In genomic region chr13:29854876-29855275, GRCm38 (mm10) we compare ENCODE assay signal across 8 mouse cellular contexts. TPM values are rescaled to one million over a fixed set of nuclear protein-coding genes. Genes with fewer than 3 reads are reported as not detected.
A peak's percentile ranks its signal among the peaks of the same experiment; 100 is the strongest.
DNase-seq lines count a peak whose midpoint lies in the region; ATAC-seq and TF ChIP-seq lines count a peak whose summit lies in the region.

No protein-coding gene starts in this region.

- TF ChIP-seq CTCF in ES-Bruce4 (IDR thresholded peaks at IDR 0.05; ENCODE audit: low read depth, low read length), result no peak

- H3K4me1 ChIP-seq in heart, embryonic 11.5 days (ENCODE audit: control insufficient read depth, insufficient read depth, low read length), result no peaks in the 10 kb centered on the region
- no peaks in the 10 kb centered on the region for H3K4me1 ChIP-seq in ES-Bruce4 (ENCODE audit: control insufficient read depth, insufficient read depth, low read length)
- H3K4me1 ChIP-seq in hindbrain, embryonic 10.5 days (replicated peaks), result peaks cover 17% of the 10 kb centered on the region
- peaks cover 27% of the 10 kb centered on the region; the same call in 1 of the 2 replicates for H3K4me1 ChIP-seq in megakaryocyte, embryonic 14.5 days

- DNase-seq in heart, adult 9 months (ENCODE audit: low spot score in 2 of 2), result no peak
- DNase-seq in hindbrain, embryonic 10.5 days (ENCODE audit: low spot score), result no peak
- no peak for DNase-seq in retina, postnatal 1 day
- no peak for DNase-seq in thymus, postnatal 0 days (ENCODE audit: low spot score)
- no peak for DNase-seq in cerebellum, postnatal 4 days (ENCODE audit: low spot score in 2 of 2)

- TF ChIP-seq EP300 in ES-Bruce4 (IDR thresholded peaks at IDR 0.05; ENCODE audit: insufficient read depth, low read depth, low read length), result no peak

- peak overlapping the region; percentile 94 for H3K9ac ChIP-seq in heart, embryonic 11.5 days (ENCODE audit: low read depth, low read length)
- H3K9ac ChIP-seq in ES-Bruce4 (ENCODE audit: low read depth, poor library complexity, severe bottlenecking), result peak overlapping the region; percentile 83

- peak overlapping the region; percentile 80 for H3K4me3 ChIP-seq in heart, embryonic 11.5 days (ENCODE audit: low read depth, low read length)
- peak overlapping the region; percentile 91 for H3K4me3 ChIP-seq in ES-Bruce4 (ENCODE audit: low read depth, low read length)
- peak overlapping the region; percentile 77 for H3K4me3 ChIP-seq in hindbrain, embryonic 10.5 days
- H3K4me3 ChIP-seq in megakaryocyte, embryonic 14.5 days (replicated peaks), result peak overlapping the region; percentile 93

- TF ChIP-seq POLR2A in ES-Bruce4 (IDR thresholded peaks at IDR 0.05; ENCODE audit: insufficient read depth, low read length), result no peak

- H3K9me3 ChIP-seq in heart, embryonic 11.5 days (replicated peaks; ENCODE audit: control insufficient read depth, low read length), result no peaks in the 10 kb centered on the region
- no peaks in the 10 kb centered on the region for H3K9me3 ChIP-seq in ES-Bruce4 (replicated peaks; ENCODE audit: control insufficient read depth, insufficient read depth, low read length, poor library complexity, severe bottlenecking)
- no peaks in the 10 kb centered on the region for H3K9me3 ChIP-seq in hindbrain, embryonic 10.5 days
- no peaks in the 10 kb centered on the region for H3K9me3 ChIP-seq in megakaryocyte, embryonic 14.5 days

- 2% methylated on average over 5 of the region's 5 CpGs for WGBS in heart, embryonic 11.5 days (ENCODE audit: insufficient replicate concordance)
- 2% methylated on average over 5 of the region's 5 CpGs for WGBS in hindbrain, embryonic 10.5 days

- no peak for ATAC-seq in heart, embryonic 11.5 days (replicated peaks; ENCODE audit: insufficient number of reproducible peaks, low FRiP score, low TSS enrichment)

- no peaks in the 10 kb centered on the region for H3K27me3 ChIP-seq in heart, embryonic 11.5 days (ENCODE audit: control insufficient read depth, insufficient read depth, low read length)
- no peaks in the 10 kb centered on the region for H3K27me3 ChIP-seq in ES-Bruce4 (ENCODE audit: control insufficient read depth, insufficient read depth, low read length, poor library complexity, severe bottlenecking)
- no peaks in the 10 kb centered on the region for H3K27me3 ChIP-seq in hindbrain, embryonic 10.5 days (ENCODE audit: insufficient read depth, poor library complexity, severe bottlenecking)
- H3K27me3 ChIP-seq in megakaryocyte, embryonic 14.5 days (replicated peaks), result no peaks in the 10 kb centered on the region

- peak overlapping the region; percentile 77 for H3K4me2 ChIP-seq in heart, embryonic 11.5 days

- H3K36me3 ChIP-seq in heart, embryonic 11.5 days (ENCODE audit: control insufficient read depth, insufficient read depth, low read length), result peaks cover 4% of the 10 kb centered on the region
- H3K36me3 ChIP-seq in ES-Bruce4 (ENCODE audit: control insufficient read depth, insufficient read depth, low read length, poor library complexity, severe bottlenecking), result peaks cover 4% of the 10 kb centered on the region
- peaks cover 22% of the 10 kb centered on the region for H3K36me3 ChIP-seq in hindbrain, embryonic 10.5 days
- peaks cover 26% of the 10 kb centered on the region for H3K36me3 ChIP-seq in megakaryocyte, embryonic 14.5 days (replicated peaks; ENCODE audit: low read length)

- peak overlapping the region; percentile 86 for H3K27ac ChIP-seq in heart, embryonic 11.5 days (ENCODE audit: low read depth, low read length)
- H3K27ac ChIP-seq in ES-Bruce4 (ENCODE audit: insufficient read depth, low read length), result peak overlapping the region; percentile 44; the same call in 1 of the 2 replicates
- H3K27ac ChIP-seq in hindbrain, embryonic 10.5 days, result peak overlapping the region; percentile 92

RNA-seq across cellular contexts. Expression of gene Cdkal1, which starts 0.6 kb away (rescaled TPM):
- polyA plus RNA-seq in heart, embryonic 11.5 days (2014; fragmentation: Nextera tagmentation; extraction: Ambion mirVana), result 25.2 and 29.4 TPM in 2 replicates
- polyA plus RNA-seq in ES-Bruce4 (2011; ENCODE audit: insufficient read depth, insufficient read length, low read depth, missing spikeins), result 35.6 and 43.4 TPM in 2 replicates
- polyA plus RNA-seq in hindbrain, embryonic 10.5 days (2016; fragmentation: Nextera tagmentation; extraction: Ambion mirVana), result 29.6 and 32.8 TPM in 2 replicates
- 0.50 TPM in 2 replicates for polyA plus RNA-seq in megakaryocyte, embryonic 14.5 days (2012; ENCODE audit: insufficient read depth, low replicate concordance)
- 31.5 and 31.9 TPM in 2 replicates for polyA plus RNA-seq in thymus, postnatal 0 days (2015; fragmentation: Nextera tagmentation; extraction: Ambion mirVana)

Comparison
In these comparisons a context has a peak if more than half of its experiments do, and no peak if none do; other contexts are left out.
1. RNA of gene Cdkal1, which starts 0.6 kb away (polyA plus RNA-seq): 35.6 to 43.4 TPM in ES-Bruce4, 31.5 to 31.9 TPM in thymus, postnatal 0 days, 29.6 to 32.8 TPM in hindbrain, embryonic 10.5 days and 25.2 to 29.4 TPM in heart, embryonic 11.5 days; 0.50 TPM in megakaryocyte, embryonic 14.5 days; every median in the first group is over 10 times any median in the second.
2. Peak in every context shown above with its lines, with median percentiles within 50 percentile points of each other: H3K27ac ChIP-seq and H3K4me3 ChIP-seq.